26 mouse cellular contexts compared by ENCODE assay signal in genomic region chr1:166994266-166994665, GRCm38 (mm10). TPM values are rescaled to one million over a fixed set of nuclear protein-coding genes. Genes with fewer than 3 reads are reported as not detected.
A peak's percentile ranks its signal among the peaks of the same experiment; 100 is the strongest.
DNase-seq lines count a peak whose midpoint lies in the region; ATAC-seq lines count a peak whose summit lies in the region.
"Had no signal": no experiment of that assay in that cellular context is flagged by ENCODE, and none has a peak within 500 bp of the region (broad histone marks: within the 10 kb centered on the region; RNA-seq: fewer than 3 reads in every experiment).

No protein-coding gene starts in this region.

- WGBS in limb, embryonic 11.5 days = 28% methylated on average over 5 of the region's 5 CpGs
- 55% methylated on average over 5 of the region's 5 CpGs for WGBS in limb, embryonic 10.5 days
- 37% methylated on average over 5 of the region's 5 CpGs for WGBS in embryonic facial prominence, embryonic 11.5 days

- H3K9me3 ChIP-seq in limb, embryonic 11.5 days (ENCODE audit: control insufficient read depth, low read length) = no peaks in the 10 kb centered on the region
- H3K9me3 ChIP-seq in limb, embryonic 10.5 days (replicated peaks) = no peaks in the 10 kb centered on the region
- H3K9me3 ChIP-seq in embryonic facial prominence, embryonic 11.5 days (replicated peaks; ENCODE audit: control insufficient read depth, low read length) = no peaks in the 10 kb centered on the region
- H3K9me3 ChIP-seq: forebrain, embryonic 10.5 days; forebrain, embryonic 13.5 days; heart, embryonic 12.5 days; heart, embryonic 15.5 days had no signal

- H3K4me3 ChIP-seq in limb, embryonic 11.5 days (ENCODE audit: low read depth, low read length) = no peak overlapping the region
- H3K4me3 ChIP-seq in limb, embryonic 10.5 days = no peak overlapping the region
- no peak overlapping the region for H3K4me3 ChIP-seq in embryonic facial prominence, embryonic 11.5 days (ENCODE audit: low read depth, low read length)
- H3K4me3 ChIP-seq: forebrain, embryonic 10.5 days; forebrain, embryonic 13.5 days; gastrocnemius, adult 2 months; heart, embryonic 12.5 days; heart, embryonic 15.5 days had no signal

- H3K36me3 ChIP-seq in limb, embryonic 11.5 days (ENCODE audit: control insufficient read depth, insufficient read depth, low read length) = no peaks in the 10 kb centered on the region
- no peaks in the 10 kb centered on the region for H3K36me3 ChIP-seq in limb, embryonic 10.5 days
- H3K36me3 ChIP-seq in embryonic facial prominence, embryonic 11.5 days (replicated peaks; ENCODE audit: control insufficient read depth, insufficient read depth, low read depth, low read length) = no peaks in the 10 kb centered on the region
- H3K36me3 ChIP-seq: forebrain, embryonic 10.5 days; heart, embryonic 12.5 days; heart, embryonic 15.5 days had no signal

- ATAC-seq in limb, embryonic 11.5 days (ENCODE audit: insufficient number of reproducible peaks, low FRiP score, low TSS enrichment, low read depth) = no peak
- ATAC-seq in embryonic facial prominence, embryonic 11.5 days (replicated peaks; ENCODE audit: insufficient number of reproducible peaks, low FRiP score, low TSS enrichment, low read depth) = no peak
- ATAC-seq: forebrain, embryonic 13.5 days; forebrain, embryonic 16.5 days; hindbrain, postnatal 0 days; inflammation-experienced regulatory T-cells, adult 6 months; intestine, embryonic 16.5 days; Patski had no signal

- no peak overlapping the region for H3K9ac ChIP-seq in limb, embryonic 11.5 days (ENCODE audit: low read length)
- H3K9ac ChIP-seq in embryonic facial prominence, embryonic 11.5 days (replicated peaks; ENCODE audit: low read length) = no peak overlapping the region
- H3K9ac ChIP-seq: forebrain, embryonic 13.5 days; heart, embryonic 12.5 days; heart, embryonic 15.5 days; hindbrain, embryonic 14.5 days had no signal

- H3K27ac ChIP-seq in limb, embryonic 11.5 days (replicated peaks; ENCODE audit: low read depth, low read length) = no peak overlapping the region
- no peak overlapping the region for H3K27ac ChIP-seq in limb, embryonic 10.5 days
- no peak overlapping the region for H3K27ac ChIP-seq in embryonic facial prominence, embryonic 11.5 days (replicated peaks; ENCODE audit: low read depth, low read length)
- H3K27ac ChIP-seq: forebrain, embryonic 10.5 days; forebrain, embryonic 13.5 days; gastrocnemius, adult 2 months; heart, embryonic 15.5 days; hindbrain, embryonic 14.5 days; hindbrain, postnatal 0 days had no signal

- H3K27me3 ChIP-seq in limb, embryonic 11.5 days (ENCODE audit: control insufficient read depth, insufficient read depth, low read length) = no peaks in the 10 kb centered on the region
- peaks cover 6% of the 10 kb centered on the region; the same call in 1 of the 2 replicates for H3K27me3 ChIP-seq in limb, embryonic 10.5 days (ENCODE audit: low read depth, poor library complexity, severe bottlenecking)
- H3K27me3 ChIP-seq in embryonic facial prominence, embryonic 11.5 days (ENCODE audit: control insufficient read depth, insufficient read depth, low read length) = no peaks in the 10 kb centered on the region
- H3K27me3 ChIP-seq: heart, embryonic 15.5 days; Patski had no signal

- no peak overlapping the region for H3K4me2 ChIP-seq in limb, embryonic 11.5 days (ENCODE audit: low read depth, severe bottlenecking)
- no peak overlapping the region for H3K4me2 ChIP-seq in embryonic facial prominence, embryonic 11.5 days (ENCODE audit: low read depth, low read length)
- H3K4me2 ChIP-seq: forebrain, embryonic 13.5 days; heart, embryonic 12.5 days; heart, embryonic 15.5 days; hindbrain, embryonic 14.5 days had no signal

- peak; percentile 52 for DNase-seq in embryo, embryonic 10.5 days (ENCODE audit: low spot score)
- no peak for DNase-seq in embryo, embryonic 9.5 days (ENCODE audit: extremely low spot score)
- peak; percentile 35 for DNase-seq in limb, embryonic 11.5 days (ENCODE audit: low spot score)
- no peak for DNase-seq in limb, embryonic 10.5 days (ENCODE audit: low spot score)
- DNase-seq in embryonic facial prominence, embryonic 11.5 days (ENCODE audit: low spot score) = peak; percentile 65
- no peak for DNase-seq in right cerebral cortex, postnatal 14 days
- DNase-seq: adrenal gland, postnatal 10 days; adrenal gland, postnatal 36 days; cerebellum, adult 18-20 months; cerebellum, adult 9-10 months; cerebellum, postnatal 14 days; gastrocnemius, adult 2 months; gastrocnemius, postnatal 14 days; heart, adult 18-20 months; heart, postnatal 10 days; heart, postnatal 4 days had no signal

- no peaks in the 10 kb centered on the region for H3K4me1 ChIP-seq in limb, embryonic 11.5 days (ENCODE audit: control insufficient read depth, insufficient read depth, low read length)
- H3K4me1 ChIP-seq in limb, embryonic 10.5 days = peaks cover 3% of the 10 kb centered on the region
- H3K4me1 ChIP-seq in embryonic facial prominence, embryonic 11.5 days (ENCODE audit: control insufficient read depth, insufficient read depth, low read length) = no peaks in the 10 kb centered on the region
- H3K4me1 ChIP-seq: forebrain, embryonic 10.5 days; forebrain, embryonic 13.5 days; heart, embryonic 12.5 days; heart, embryonic 15.5 days had no signal

RNA-seq across cellular contexts. Expression of gene Fam78b, which starts 7.0 kb away (rescaled TPM):
- polyA plus RNA-seq in limb, embryonic 11.5 days (2014; fragmentation: Nextera tagmentation; extraction: Ambion mirVana) = 0.92 and 1.4 TPM in 2 replicates
- 0.31 and 0.74 TPM in 2 replicates for polyA plus RNA-seq in limb, embryonic 10.5 days (2016; fragmentation: Nextera tagmentation; extraction: Ambion mirVana)
- polyA plus RNA-seq in embryonic facial prominence, embryonic 11.5 days (2014; fragmentation: Nextera tagmentation; extraction: Ambion mirVana) = 3.8 and 4.5 TPM in 2 replicates
- polyA plus RNA-seq: inflammation-experienced regulatory T-cells, adult 6 months; Patski had no signal

Comparison
In these comparisons a context has a peak if more than half of its experiments do, and no peak if none do; other contexts are left out.
1. DNase-seq: peak in embryo, embryonic 10.5 days (single experiment), limb, embryonic 11.5 days (single experiment) and embryonic facial prominence, embryonic 11.5 days (single experiment); none in embryo, embryonic 9.5 days (single experiment), limb, embryonic 10.5 days (single experiment) and right cerebral cortex, postnatal 14 days (single experiment).